Mouse (Mus musculus) B cell, adult 2 months (primary cell): ENCODE data around the gene Cox7b2.
"Not testable (repeated sequence)": the region's sequence is repeated elsewhere in the genome, so short reads cannot be mapped to it uniquely, and the experiment has no call there.

Source experiments
- DNase-seq, 2 experiments: peaks; one replicate each; pipeline ENCODE4 v3.0.0; 2022

Gene Cox7b2

GRCm38 (mm10) chr5:71548079-71548478 is at the start of gene Cox7b2:
Gene Cox7b2, minus strand, starts transcription at chr5:71548205.
- DNase-seq: no peak

- DNase-seq: no peak
These were observed 47.3 kb upstream of the Cox7b2 start for GRCm38 (mm10) chr5:71595321-71595720.

GRCm38 (mm10) chr5:71593745-71594255 is 45.8 kb upstream of the Cox7b2 start:
- DNase-seq: no peak

GRCm38 (mm10) chr5:71571646-71572237 is 23.7 kb upstream of the Cox7b2 start:
- no peak for DNase-seq

- DNase-seq: no peak
These were observed 2.5 kb downstream of the Cox7b2 start for GRCm38 (mm10) chr5:71545554-71545953.

GRCm38 (mm10) chr5:71525486-71525885 is 22.5 kb downstream of the Cox7b2 start:
- not testable (repeated sequence) for DNase-seq

GRCm38 (mm10) chr5:71502058-71502678 is 45.8 kb downstream of the Cox7b2 start:
- DNase-seq: peak; percentile 19 to 30

GRCm38 (mm10) chr5:71495621-71496020 is 52.4 kb downstream of the Cox7b2 start:
- DNase-seq: no peak

- DNase-seq: no peak
These were observed 91.0 kb downstream of the Cox7b2 start for GRCm38 (mm10) chr5:71456957-71457356.

GRCm38 (mm10) chr5:71440174-71440573 is 107.8 kb downstream of the Cox7b2 start:
- no peak for DNase-seq
